Mouse (Mus musculus) stomach, postnatal 0 days (tissue): Measurements from ENCODE around the gene Ddx49.

Experiments used
- CTCF ChIP-seq: IDR thresholded peaks from 2 replicates; pipeline ENCODE4 v1.5.1; 2016; ENCODE audit warnings: antibody characterized with exemption, low read depth, mild to moderate bottlenecking, moderate library complexity
- EP300 ChIP-seq: optimal IDR thresholded peaks from 2 replicates; pipeline ENCODE3; 2016; ENCODE audit warnings: antibody characterized with exemption

GRCm38 (mm10) chr8:70352000-70352384 lies 49.7 kb upstream of the Ddx49 start:
- TF ChIP-seq CTCF (no peak), EP300 (no peak)
